Mouse (Mus musculus) heart, embryonic 10.5 days (tissue): ENCODE results near the gene Rpp40. TPM values are rescaled to one million over a fixed set of nuclear protein-coding genes. Genes with fewer than 3 reads are reported as not detected.
A peak's percentile ranks its signal among the peaks of the same experiment; 100 is the strongest.

Experiments used
- DNase-seq: peaks from one replicate; pipeline ENCODE4 v3.0.0-alpha.2; 2017; ENCODE audit warnings: low spot score
- H3K27ac ChIP-seq: fragments of 300-500 bp; sonication (generic); 2 replicates; pipeline ENCODE4 v1.5.1; 2016; ENCODE audit warnings: mild to moderate bottlenecking
- H3K27me3 ChIP-seq: fragments of 300-500 bp; sonication (generic); 2 replicates; pipeline ENCODE4 v1.6.1; 2016; ENCODE audit warnings: mild to moderate bottlenecking; ENCODE audit not compliant: poor library complexity, insufficient read depth, severe bottlenecking
- H3K36me3 ChIP-seq: fragments of 300-500 bp; sonication (generic); 2 replicates; pipeline ENCODE4 v1.6.1; 2016; ENCODE audit warnings: mild to moderate bottlenecking, moderate library complexity
- H3K4me1 ChIP-seq: fragments of 300-500 bp; sonication (generic); 2 replicates; pipeline ENCODE4 v1.6.1; 2016; ENCODE audit warnings: mild to moderate bottlenecking
- H3K4me3 ChIP-seq: fragments of 300-500 bp; sonication (generic); 2 replicates; pipeline ENCODE4 v1.5.1; 2016; ENCODE audit warnings: mild to moderate bottlenecking, moderate library complexity
- H3K9me3 ChIP-seq: fragments of 300-500 bp; sonication (generic); 2 replicates; pipeline ENCODE4 v1.6.1; 2016; ENCODE audit warnings: mild to moderate bottlenecking, moderate library complexity
- WGBS: fragments of 180-500 bp; shearing (Covaris S2); methylation state at CpG from one replicate; pipeline ENCODE4 v1.1.7; 2016; 5-methylcytosine and 5-hydroxymethylcytosine counted together
- polyA plus RNA-seq: library from polyadenylated mRNA; unstranded; fragments of >200 nt; fragmentation: Nextera tagmentation; extraction: Ambion mirVana; gene quantifications from 2 replicates; pipeline ENCODE4 v1.2.1, GENCODE M21; 2016

Gene Rpp40
- 16.6 and 21.9 TPM in 2 replicates for polyA plus RNA-seq

- H3K27me3 ChIP-seq = no peaks in the 10 kb centered on the region
- peak within 1 kb of the TSS; percentile 67 for H3K4me3 ChIP-seq
- peak within 1 kb of the TSS; percentile 75 for H3K27ac ChIP-seq
- no peaks in the 10 kb centered on the region for H3K9me3 ChIP-seq
- under 1% methylated on average over 35 of the region's 35 CpGs for WGBS
- H3K4me1 ChIP-seq = no peaks in the 10 kb centered on the region
- no peaks in the 10 kb centered on the region for H3K36me3 ChIP-seq
- DNase-seq = peak; percentile 96
Measured at GRCm38 (mm10) chr13:35905879-35906481, at the start of gene Rpp40. TSS of gene Rpp40 (minus strand) at chr13:35906359.

- H3K4me3 ChIP-seq = no peak overlapping the region
- WGBS = 83% methylated on average over 17 of the region's 17 CpGs
- no peaks in the 10 kb centered on the region for H3K4me1 ChIP-seq
- no peaks in the 10 kb centered on the region for H3K9me3 ChIP-seq
- DNase-seq = no peak
- no peaks in the 10 kb centered on the region for H3K36me3 ChIP-seq
- no peak overlapping the region for H3K27ac ChIP-seq
- H3K27me3 ChIP-seq = peaks cover 20% of the 10 kb centered on the region; the same call in 1 of the 2 replicates
Measured at GRCm38 (mm10) chr13:35949814-35950455, 43.8 kb upstream of the Rpp40 start.

GRCm38 (mm10) chr13:35947354-35948000, 41.3 kb upstream of the Rpp40 start:
- Histone ChIP-seq H3K36me3 (no peaks in the 10 kb centered on the region), H3K4me1 (no peaks in the 10 kb centered on the region), H3K27me3 (peaks cover 20% of the 10 kb centered on the region; the same call in 1 of the 2 replicates), H3K4me3 (no peak overlapping the region), H3K9me3 (no peaks in the 10 kb centered on the region), H3K27ac (no peak overlapping the region)
- 21% methylated on average over 14 of the region's 14 CpGs for WGBS
- peak; percentile 83 for DNase-seq

GRCm38 (mm10) chr13:35946659-35947353, 40.6 kb upstream of the Rpp40 start:
- Histone ChIP-seq H3K9me3 (no peaks in the 10 kb centered on the region), H3K4me3 (no peak overlapping the region), H3K27ac (no peak overlapping the region), H3K27me3 (peaks cover 20% of the 10 kb centered on the region; the same call in 1 of the 2 replicates), H3K4me1 (no peaks in the 10 kb centered on the region), H3K36me3 (no peaks in the 10 kb centered on the region)
- 72% methylated on average over 20 of the region's 20 CpGs for WGBS
- DNase-seq = no peak

- H3K36me3 ChIP-seq = no peaks in the 10 kb centered on the region
- 77% methylated on average over 5 of the region's 5 CpGs for WGBS
- no peaks in the 10 kb centered on the region for H3K9me3 ChIP-seq
Measured at GRCm38 (mm10) chr13:35940934-35941333, 34.8 kb upstream of the Rpp40 start.

GRCm38 (mm10) chr13:35939871-35940665, 33.9 kb upstream of the Rpp40 start:
- Histone ChIP-seq H3K36me3 (no peaks in the 10 kb centered on the region), H3K9me3 (no peaks in the 10 kb centered on the region), H3K27ac (no peak overlapping the region), H3K4me1 (no peaks in the 10 kb centered on the region), H3K27me3 (no peaks in the 10 kb centered on the region), H3K4me3 (no peak overlapping the region)
- WGBS = 63% methylated on average over 18 of the region's 18 CpGs
- no peak for DNase-seq

More at GRCm38 (mm10) chr13:35940934-35941333, 34.8 kb upstream of the Rpp40 start:
- Histone ChIP-seq H3K27me3 (peaks cover 3% of the 10 kb centered on the region; the same call in 1 of the 2 replicates), H3K4me1 (no peaks in the 10 kb centered on the region), H3K4me3 (no peak overlapping the region), H3K27ac (no peak overlapping the region)
- no peak for DNase-seq

GRCm38 (mm10) chr13:35937991-35938390, 31.8 kb upstream of the Rpp40 start:
- DNase-seq = no peak
- H3K27me3 ChIP-seq = no peaks in the 10 kb centered on the region
- WGBS = 85% methylated on average over 2 of the region's 2 CpGs
- no peak overlapping the region for H3K4me3 ChIP-seq
- no peaks in the 10 kb centered on the region for H3K9me3 ChIP-seq
- no peaks in the 10 kb centered on the region for H3K4me1 ChIP-seq
- H3K27ac ChIP-seq = no peak overlapping the region
- H3K36me3 ChIP-seq = no peaks in the 10 kb centered on the region

- H3K4me1 ChIP-seq = no peaks in the 10 kb centered on the region
Measured at GRCm38 (mm10) chr13:35911476-35911875, 5.3 kb upstream of the Rpp40 start.

GRCm38 (mm10) chr13:35905378-35905777, 781 bp downstream of the Rpp40 start:
- Histone ChIP-seq H3K27ac (peak overlapping the region; percentile 75), H3K9me3 (no peaks in the 10 kb centered on the region), H3K27me3 (no peaks in the 10 kb centered on the region), H3K4me3 (peak overlapping the region; percentile 67), H3K4me1 (no peaks in the 10 kb centered on the region), H3K36me3 (no peaks in the 10 kb centered on the region)
- no peak for DNase-seq
- WGBS = under 1% methylated on average over 13 of the region's 13 CpGs

More at GRCm38 (mm10) chr13:35911476-35911875, 5.3 kb upstream of the Rpp40 start:
- DNase-seq = no peak
- H3K27ac ChIP-seq = no peak overlapping the region
- H3K27me3 ChIP-seq = no peaks in the 10 kb centered on the region
- 69% methylated on average over 1 of the region's 1 CpGs for WGBS
- 0 out of 2 replicates have a peak, but pooled peaks cover 2% of the 10 kb centered on the region for H3K9me3 ChIP-seq
- no peak overlapping the region for H3K4me3 ChIP-seq
- H3K36me3 ChIP-seq = no peaks in the 10 kb centered on the region

GRCm38 (mm10) chr13:35892866-35893265, 13.3 kb downstream of the Rpp40 start:
- 78% methylated on average over 3 of the region's 3 CpGs for WGBS
- no peak overlapping the region for H3K27ac ChIP-seq
- no peak overlapping the region for H3K4me3 ChIP-seq
- DNase-seq = no peak
- H3K4me1 ChIP-seq = no peaks in the 10 kb centered on the region
- no peaks in the 10 kb centered on the region for H3K27me3 ChIP-seq
- peaks cover 12% of the 10 kb centered on the region for H3K36me3 ChIP-seq
- H3K9me3 ChIP-seq = no peaks in the 10 kb centered on the region

GRCm38 (mm10) chr13:35886121-35886725, 19.9 kb downstream of the Rpp40 start:
- Histone ChIP-seq H3K9me3 (no peaks in the 10 kb centered on the region), H3K4me1 (peaks cover 5% of the 10 kb centered on the region; the same call in 1 of the 2 replicates), H3K27me3 (no peaks in the 10 kb centered on the region), H3K4me3 (no peak overlapping the region), H3K27ac (no peak overlapping the region), H3K36me3 (no peaks in the 10 kb centered on the region)
- DNase-seq = no peak
- whole genome bisulfite sequencing = 31% methylated on average over 15 of the region's 15 CpGs
